Mouse (Mus musculus): Measurements from ENCODE around the gene Pbx3.

DNA sequence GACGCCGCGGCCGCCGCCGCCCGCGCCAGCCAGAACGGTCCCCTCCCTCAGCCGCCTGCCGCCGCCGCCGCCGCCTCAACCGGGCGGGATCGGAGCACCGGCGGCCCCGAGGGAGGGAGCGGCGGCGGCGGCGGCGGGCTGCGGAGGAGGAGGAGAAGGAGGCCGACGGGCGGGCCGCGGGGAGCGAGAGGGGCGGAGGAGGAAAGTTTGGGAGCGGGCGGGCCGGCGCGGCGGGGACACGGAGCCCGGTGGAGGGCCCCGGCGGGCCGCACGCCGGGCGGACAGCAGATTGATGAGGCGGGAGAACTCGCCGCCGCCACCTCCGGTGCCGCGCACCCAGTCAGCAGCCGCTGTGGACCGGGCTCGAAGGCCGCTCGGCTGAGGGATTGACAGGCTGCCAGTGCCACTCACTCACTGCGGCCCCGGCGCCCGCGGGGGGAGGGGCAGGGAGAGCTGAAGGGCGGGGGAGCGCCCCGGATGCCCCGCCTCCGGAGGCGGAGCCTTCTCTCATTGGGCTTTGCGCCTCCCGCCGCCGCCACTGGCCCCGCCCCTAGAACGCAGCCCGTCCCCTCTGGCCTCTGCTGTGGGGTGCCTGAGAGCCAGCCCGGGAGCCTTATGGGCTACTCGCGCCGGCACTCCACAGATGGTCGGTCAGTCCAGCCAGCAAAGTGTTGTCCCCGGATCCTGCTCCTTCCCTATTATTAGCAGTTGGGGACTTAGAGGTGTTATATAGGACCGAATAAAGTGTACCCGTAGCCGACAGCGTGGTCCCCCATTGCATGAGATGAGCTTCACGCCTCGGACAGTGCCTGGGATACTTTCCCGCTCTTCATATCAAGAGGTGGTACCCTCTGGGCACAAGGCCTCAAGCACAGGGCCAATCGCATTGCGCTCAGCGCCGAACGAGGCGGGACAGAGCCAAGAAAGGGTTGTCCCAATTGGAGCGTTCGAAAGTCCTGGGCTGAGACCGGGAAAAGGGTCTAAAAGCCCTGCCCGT is at the start of gene Pbx3:
- TF ChIP-seq CTCF (IDR thresholded peaks at IDR 0.05; ENCODE audit: extremely low read depth, insufficient read length, insufficient replicate concordance, low read depth, low read length) (no peak), POLR2A (IDR thresholded peaks at IDR 0.05; ENCODE audit: low read depth, low read length) (peak; percentile 75)

Measured in small intestine, adult 2 months (tissue).